Mouse (Mus musculus) CH12F3 (cell line): ENCODE measurements around the gene Gm10681.
"Not testable (repeated sequence)": the region's sequence is repeated elsewhere in the genome, so short reads cannot be mapped to it uniquely, and the experiment has no call there.

Source experiments
- in situ Hi-C: fragments of 300-500 bp; cut with MboI; formaldehyde crosslinking; loops from 2 replicates; pipeline ENCODE4 v1.14.3; 2020; ENCODE audit warnings: low sequenced_read_pairs

Gm10681 gene

GRCm38 (mm10) chr3:98588707-98589106 lies at the start of gene Gm10681:
Gm10681 (minus strand) TSS chr3:98588807.
- in situ Hi-C loops = no loop called here

DNA sequence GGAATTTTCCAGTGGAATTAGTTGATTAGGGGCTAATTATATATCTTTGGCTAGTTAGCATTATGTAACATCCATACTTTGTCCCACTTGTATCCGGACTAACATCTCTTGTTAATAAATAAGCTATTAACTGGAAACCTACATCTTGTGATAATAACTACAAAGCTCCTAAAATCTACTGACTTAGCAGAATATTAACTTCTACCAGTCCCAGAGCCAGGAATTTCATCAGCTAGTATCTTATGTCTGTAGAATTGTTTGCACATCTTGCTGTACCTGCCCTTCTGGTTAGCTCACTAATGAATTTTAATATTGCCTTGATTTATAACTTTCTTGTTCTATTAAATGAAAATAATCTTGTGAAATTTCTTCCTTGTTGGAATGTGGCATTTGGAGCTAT lies 46.5 kb upstream of the Gm10681 start:
- in situ Hi-C loops = no loop called here

GRCm38 (mm10) chr3:98630152-98630551 lies 41.5 kb upstream of the Gm10681 start, which contains the start of gene Hsd3b5:
Hsd3b5 (minus strand) TSS chr3:98630252.
- in situ Hi-C loops = no loop called here

DNA sequence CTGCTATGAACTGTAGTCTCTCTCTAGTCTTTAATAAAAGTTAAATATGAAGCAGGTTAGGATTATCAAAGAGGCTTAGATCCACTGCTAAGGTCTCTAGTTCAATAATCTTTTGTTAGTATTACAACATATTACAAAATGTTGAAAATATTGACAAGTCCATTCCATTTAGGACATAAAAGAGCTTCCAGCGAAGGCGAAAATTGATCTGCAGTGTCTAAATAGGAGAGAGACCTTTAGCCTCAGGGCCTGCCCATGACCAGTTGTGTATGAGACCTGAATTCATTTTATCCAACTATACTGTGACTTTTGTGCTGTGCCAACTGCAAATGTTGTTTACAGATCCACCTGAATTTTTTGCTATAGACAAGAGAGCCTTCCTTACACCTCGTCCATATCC lies 41.0 kb upstream of the Gm10681 start:
- in situ Hi-C loops = no loop called here

- in situ Hi-C loops = not testable (repeated sequence)
Observed at GRCm38 (mm10) chr3:98616786-98617185, 28.2 kb upstream of the Gm10681 start.

- in situ Hi-C loops = not testable (repeated sequence)
Observed at GRCm38 (mm10) chr3:98616244-98616643, 27.6 kb upstream of the Gm10681 start.

- in situ Hi-C loops = not testable (repeated sequence)
Observed at GRCm38 (mm10) chr3:98614406-98614927, 25.9 kb upstream of the Gm10681 start.

DNA sequence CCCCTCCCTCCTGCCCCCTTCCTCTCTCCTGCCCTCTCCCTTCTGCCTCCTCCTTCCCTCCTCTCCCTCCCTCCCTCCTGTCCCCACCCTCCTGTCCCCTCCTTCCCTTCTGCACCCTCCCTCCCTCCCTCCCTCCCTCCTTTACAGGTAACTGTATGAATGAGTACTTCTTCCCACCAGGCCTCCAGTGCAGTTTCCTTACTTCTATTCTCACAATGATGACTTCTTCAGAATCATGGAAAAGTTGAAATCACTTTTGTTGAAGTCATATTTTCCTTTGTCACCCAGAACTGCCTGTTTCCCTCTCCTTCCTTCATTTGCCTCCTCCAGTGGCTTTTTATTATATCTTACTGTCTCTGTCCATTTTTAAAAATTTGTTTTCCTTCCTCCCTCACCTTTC lies 25.4 kb upstream of the Gm10681 start:
- in situ Hi-C loops = no loop called here

- in situ Hi-C loops = not testable (repeated sequence)
Observed at GRCm38 (mm10) chr3:98613540-98613939, 24.9 kb upstream of the Gm10681 start.

GRCm38 (mm10) chr3:98587721-98588120 lies 886 bp downstream of the Gm10681 start:
- in situ Hi-C loops = no loop called here

GRCm38 (mm10) chr3:98582622-98583021 lies 6.0 kb downstream of the Gm10681 start:
- in situ Hi-C loops = not testable (repeated sequence)

- in situ Hi-C loops = not testable (repeated sequence)
Observed at GRCm38 (mm10) chr3:98582202-98582601, 6.4 kb downstream of the Gm10681 start.

DNA sequence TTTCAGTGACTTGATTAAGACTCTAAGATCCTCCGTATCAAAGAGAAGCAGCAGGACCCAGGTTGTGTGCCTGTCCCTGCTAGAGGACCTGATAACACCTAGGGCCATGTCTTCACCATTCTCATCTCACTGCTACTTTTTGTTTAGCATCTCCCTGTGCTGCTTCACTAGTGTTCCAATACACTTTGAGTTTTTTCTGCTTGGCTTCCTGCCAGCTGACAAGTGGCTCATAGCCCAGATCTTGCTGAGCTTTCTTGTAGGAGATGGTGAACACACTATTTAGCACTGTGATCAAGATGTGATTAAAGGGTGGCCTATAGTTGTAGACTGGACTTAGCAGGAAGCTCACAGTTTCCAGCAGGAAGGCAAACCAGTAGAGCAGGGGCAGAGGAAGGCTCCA lies 7.6 kb downstream of the Gm10681 start:
- in situ Hi-C loops = not testable (repeated sequence)

DNA sequence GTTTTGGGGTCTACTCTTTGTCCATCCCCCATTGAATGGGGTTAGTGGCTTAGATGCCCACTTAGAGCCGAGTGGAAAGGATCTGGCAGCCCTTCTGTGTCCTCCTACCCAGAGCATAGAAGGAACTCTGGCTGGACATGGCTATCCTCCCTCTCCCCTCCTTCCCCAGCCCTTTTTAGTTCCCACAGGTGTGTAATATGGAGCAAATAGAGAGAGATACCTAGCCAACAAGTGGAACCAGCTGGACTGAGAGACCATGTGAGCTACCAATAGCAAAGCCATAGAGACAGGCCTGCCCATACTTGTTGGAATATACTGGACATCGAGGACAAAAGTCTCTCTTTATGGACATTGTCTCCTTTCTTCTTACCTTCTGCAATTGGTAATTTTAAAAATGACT lies 20.9 kb downstream of the Gm10681 start:
- in situ Hi-C loops = not testable (repeated sequence)

DNA sequence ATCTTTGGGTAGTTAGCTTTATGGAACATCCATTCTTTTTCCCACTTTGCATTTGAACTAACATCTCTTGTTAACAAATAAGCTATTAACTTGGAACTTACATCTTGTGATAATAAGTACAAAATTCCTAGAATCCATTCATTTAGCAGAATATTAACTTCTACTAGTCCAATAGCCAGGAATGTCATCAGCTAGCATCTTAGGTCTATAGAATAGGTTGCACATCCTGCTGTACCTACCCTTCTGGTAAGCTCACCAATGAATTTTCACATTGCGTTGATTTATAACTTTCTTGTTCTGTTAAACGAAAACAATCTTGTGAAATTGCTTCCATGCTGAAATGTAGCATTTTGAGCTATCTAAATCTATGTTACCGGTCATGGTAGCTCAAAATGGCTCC lies 23.7 kb downstream of the Gm10681 start:
- in situ Hi-C loops = not testable (repeated sequence)

DNA sequence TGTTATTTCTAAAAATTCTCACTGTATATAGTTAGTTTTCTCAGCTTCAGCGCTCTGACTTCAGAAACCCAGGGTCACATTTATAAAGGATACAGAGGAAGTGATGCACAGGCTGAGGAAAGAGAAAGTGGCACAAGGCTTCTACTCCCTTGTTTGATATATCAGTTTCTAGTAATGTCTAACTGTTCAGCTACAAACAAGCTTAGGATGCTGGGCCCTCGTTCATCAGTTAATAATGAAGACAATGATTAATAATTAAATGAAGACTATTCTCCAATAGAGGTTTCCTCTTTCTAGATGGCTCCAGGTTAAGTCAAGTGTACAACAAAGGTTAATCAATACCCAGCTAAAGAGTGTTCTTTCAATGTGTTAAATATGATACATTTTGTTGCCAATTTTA lies 24.8 kb downstream of the Gm10681 start:
- in situ Hi-C loops = not testable (repeated sequence)

DNA sequence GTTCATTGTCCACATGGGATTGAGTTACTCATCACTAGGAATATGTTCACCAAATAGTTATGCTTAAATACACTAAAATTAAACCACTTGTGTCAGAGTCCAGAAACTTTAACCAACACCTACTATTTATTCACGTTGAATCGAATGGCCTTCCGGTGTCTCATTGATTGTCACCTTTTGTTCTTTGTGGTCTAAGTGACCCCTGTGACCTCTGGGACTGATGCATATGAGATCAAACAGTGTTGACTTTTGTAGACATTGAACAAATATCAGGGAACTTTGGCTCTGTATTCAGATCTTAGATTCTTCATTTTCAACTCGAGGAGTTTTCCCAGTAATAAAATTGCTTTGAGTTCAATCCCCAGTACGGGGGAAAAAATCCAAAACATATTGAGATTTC lies 27.9 kb downstream of the Gm10681 start:
- in situ Hi-C loops = not testable (repeated sequence)

- in situ Hi-C loops = not testable (repeated sequence)
Observed at GRCm38 (mm10) chr3:98550832-98551231, 37.8 kb downstream of the Gm10681 start.

GRCm38 (mm10) chr3:98550215-98550614 lies 38.4 kb downstream of the Gm10681 start:
- in situ Hi-C loops = not testable (repeated sequence)

DNA sequence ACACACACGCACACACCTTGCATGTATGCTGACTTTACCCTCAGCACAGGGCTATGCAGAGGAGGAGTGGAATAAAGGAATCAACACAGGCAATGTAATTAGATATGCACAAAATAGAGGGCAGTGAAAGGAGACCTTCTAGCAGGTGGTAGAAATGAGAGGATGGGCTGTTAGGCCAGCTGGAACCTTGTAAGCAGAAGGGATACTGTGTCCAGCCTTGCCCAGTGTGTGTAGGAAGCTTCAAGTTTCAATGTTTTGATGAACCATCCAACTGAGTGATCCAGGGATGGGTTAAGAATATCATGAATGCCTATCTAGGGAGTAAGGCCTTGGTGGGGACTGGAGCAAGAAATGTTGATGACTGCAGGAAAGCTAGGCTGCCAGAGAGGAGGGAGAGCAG lies 40.1 kb downstream of the Gm10681 start:
- in situ Hi-C loops = not testable (repeated sequence)

DNA sequence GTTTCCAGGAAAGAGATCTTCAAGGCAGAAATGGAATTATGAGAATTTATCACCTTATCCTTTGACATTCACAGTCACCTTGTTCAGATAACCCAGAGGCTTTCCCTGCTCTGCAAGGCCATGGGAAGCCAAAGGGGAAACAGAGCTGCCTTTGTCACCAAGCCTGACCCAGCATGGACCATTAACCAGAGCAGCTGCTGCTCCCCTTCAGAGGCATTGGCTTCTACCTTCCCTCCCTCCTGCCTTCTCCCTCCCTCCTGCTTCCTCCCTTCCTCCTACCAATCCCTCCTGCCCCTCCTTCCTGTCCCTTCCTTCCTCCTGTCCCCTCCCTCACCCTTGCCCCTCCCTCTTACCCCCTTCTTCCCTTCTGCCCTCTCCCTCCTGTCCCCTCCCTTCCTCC lies 41.0 kb downstream of the Gm10681 start:
- in situ Hi-C loops = not testable (repeated sequence)

DNA sequence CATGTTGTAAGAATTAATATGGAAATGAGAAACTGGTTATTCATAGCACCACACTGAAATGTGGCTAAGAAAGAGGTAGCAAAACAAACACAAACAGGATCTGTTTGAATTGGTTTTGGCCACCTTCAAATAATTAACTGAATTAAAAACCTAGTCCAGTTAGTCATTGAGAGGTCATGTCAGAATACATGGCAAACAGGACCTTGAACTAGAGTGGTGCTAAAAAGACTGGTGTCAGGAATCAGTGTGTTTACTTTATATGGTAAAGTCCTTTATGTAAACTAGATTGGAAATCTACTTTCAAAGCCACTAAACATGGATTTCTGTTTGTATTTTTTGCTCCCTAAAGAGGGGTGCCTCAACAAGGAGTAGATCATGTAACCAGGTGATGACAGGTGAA lies 63.6 kb downstream of the Gm10681 start:
- in situ Hi-C loops = not testable (repeated sequence)

GRCm38 (mm10) chr3:98524552-98524951 lies 64.1 kb downstream of the Gm10681 start:
- in situ Hi-C loops = not testable (repeated sequence)
